Mouse (Mus musculus): ENCODE results near the gene Map2k6. TPM values are rescaled to one million over a fixed set of nuclear protein-coding genes. Genes with fewer than 3 reads are reported as not detected.

Map2k6 gene
- polyA plus RNA-seq, 1 experiment: 8.4 TPM

GRCm38 (mm10) chr11:110484426-110484825, 85.5 kb downstream of the Map2k6 start:
- DNase-seq (ENCODE audit: low spot score): no peak

DNA sequence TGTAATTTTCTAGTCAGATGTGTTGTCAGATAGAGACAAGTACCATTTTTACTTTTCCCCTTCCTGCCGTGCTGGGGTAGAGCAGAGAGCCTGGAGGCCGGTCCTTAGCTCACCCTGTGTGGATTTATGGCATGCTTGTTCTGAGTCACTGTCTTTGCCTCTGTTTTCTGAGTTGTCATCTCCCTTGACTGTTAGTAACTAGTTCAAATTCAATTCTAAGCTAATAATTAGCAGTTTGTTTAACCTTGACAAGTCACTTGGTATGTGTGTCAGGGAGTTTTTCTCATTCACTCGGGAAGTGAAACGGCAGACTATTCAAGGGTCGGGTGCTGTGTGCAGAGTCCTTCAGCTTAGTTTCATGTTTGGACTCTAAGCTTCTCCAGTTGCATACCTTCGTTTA, 86.2 kb downstream of the Map2k6 start:
- no peak for DNase-seq (ENCODE audit: low spot score)

- no peak for DNase-seq (ENCODE audit: low spot score)
Measured at GRCm38 (mm10) chr11:110487796-110488195, 88.9 kb downstream of the Map2k6 start.

- DNase-seq (ENCODE audit: low spot score): no peak
Measured at GRCm38 (mm10) chr11:110488301-110488700, 89.4 kb downstream of the Map2k6 start.

GRCm38 (mm10) chr11:110495323-110496060, 96.6 kb downstream of the Map2k6 start:
- no peak for DNase-seq (ENCODE audit: low spot score)

DNA sequence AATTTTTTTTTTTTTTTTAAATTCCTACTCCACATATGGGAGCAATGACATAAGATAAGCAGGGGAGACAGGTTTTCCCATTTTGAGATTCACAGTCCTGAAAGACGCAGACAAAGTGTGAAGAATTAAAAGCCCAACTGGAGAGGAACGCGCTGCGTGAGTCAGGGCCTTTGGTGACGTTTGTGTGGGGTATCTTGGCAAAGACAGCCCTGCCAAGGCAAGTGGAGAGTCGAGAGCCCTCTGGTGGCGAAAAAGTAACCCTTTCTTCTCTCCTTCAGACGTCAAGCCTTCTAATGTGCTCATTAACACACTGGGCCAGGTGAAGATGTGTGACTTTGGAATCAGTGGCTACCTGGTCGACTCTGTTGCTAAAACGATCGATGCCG, 97.1 kb downstream of the Map2k6 start:
- no peak for DNase-seq (ENCODE audit: low spot score)

- DNase-seq (ENCODE audit: low spot score): no peak
Measured at GRCm38 (mm10) chr11:110497743-110498142, 98.8 kb downstream of the Map2k6 start.

DNA sequence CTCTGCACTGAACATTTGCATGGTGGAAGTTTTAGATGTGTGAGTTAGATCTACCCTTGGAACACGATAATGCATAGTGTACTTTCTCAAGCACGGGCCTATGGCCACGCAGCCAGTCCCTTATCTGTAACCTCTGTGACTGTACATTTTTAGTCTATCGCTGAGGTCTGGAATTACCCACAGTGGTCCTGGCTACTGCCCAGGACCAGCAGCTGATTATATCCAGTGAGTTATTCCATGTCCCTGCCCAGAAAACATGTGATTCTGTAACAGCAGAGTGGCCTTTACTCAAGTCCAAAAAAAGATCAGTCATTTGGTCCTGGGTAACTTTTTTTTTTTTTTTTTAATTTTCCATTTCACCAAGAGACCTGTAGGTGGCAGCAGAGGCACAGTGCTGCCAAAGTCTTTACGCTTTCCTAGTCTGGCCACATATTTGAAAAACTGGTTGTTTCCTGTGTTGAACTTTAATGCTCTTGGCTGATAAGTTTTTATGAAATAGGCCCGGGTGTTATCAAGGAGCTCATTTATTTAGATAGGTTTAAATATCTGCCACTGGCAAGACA, 99.8 kb downstream of the Map2k6 start:
- DNase-seq (ENCODE audit: low spot score): no peak

GRCm38 (mm10) chr11:110502937-110503670, 104.2 kb downstream of the Map2k6 start:
- no peak for DNase-seq (ENCODE audit: low spot score)

DNA sequence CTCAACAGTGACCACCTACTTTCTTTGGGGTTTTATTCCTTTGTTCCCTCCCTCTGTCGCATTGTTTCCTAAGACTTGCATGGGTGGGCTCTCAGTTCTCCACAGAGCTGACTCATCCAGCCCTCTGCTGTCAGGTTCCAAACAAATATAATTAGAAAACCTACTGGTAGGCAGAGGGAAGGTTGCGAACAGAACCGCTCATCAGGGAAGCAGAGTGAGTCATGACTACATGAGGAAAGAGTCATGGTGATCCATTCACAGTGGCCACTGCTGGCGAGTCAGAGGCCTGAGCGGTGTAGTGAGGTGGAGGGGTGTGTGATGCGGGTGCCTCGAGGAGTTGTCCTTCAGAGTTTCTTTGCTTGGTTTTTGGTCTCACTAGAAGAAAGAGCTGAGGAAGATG, 112.5 kb downstream of the Map2k6 start:
- DNase-seq (ENCODE audit: low spot score): no peak

GRCm38 (mm10) chr11:110518648-110519047, 119.7 kb downstream of the Map2k6 start:
- no peak for DNase-seq (ENCODE audit: low spot score)

GRCm38 (mm10) chr11:110522906-110523305, 124.0 kb downstream of the Map2k6 start:
- DNase-seq (ENCODE audit: low spot score): no peak

DNA sequence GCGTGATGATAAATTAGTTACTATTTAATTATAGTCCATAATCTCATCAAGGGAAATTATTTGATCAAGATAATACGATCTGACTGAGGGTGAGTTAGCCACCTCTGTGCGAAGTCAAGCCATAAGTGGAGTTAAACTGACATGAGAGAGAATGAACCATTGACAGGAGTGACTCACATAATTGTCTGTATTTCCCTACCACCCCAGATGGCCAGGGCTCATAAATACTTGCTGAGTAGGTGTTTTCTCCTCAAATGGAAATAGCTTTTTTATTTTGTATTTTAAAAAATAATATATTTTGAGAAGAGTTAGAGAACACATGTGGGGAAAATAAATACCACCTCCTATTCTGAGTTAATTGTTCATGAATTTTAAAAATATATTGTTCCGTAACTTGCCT, 127.2 kb downstream of the Map2k6 start:
- DNase-seq (ENCODE audit: low spot score): no peak

DNA sequence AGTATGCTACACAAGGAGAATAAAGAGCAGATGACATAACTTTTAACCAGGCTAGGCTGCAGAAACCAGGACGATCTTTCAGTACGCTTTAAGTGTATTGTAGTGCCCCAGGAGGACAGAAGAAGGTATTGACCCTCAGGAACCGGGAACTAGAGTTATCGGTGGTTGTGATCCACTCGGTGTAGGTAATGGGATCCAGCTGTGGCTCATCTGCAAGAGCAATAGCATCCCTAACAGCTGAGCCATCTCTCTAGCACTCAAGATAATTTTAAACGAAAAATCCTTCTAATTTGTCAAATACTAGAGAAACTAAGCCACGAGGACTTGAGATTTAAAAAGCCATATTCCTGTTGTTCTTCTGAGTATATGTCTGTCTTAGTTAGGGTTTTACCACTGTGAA, 132.2 kb downstream of the Map2k6 start:
- no peak for DNase-seq (ENCODE audit: low spot score)

DNA sequence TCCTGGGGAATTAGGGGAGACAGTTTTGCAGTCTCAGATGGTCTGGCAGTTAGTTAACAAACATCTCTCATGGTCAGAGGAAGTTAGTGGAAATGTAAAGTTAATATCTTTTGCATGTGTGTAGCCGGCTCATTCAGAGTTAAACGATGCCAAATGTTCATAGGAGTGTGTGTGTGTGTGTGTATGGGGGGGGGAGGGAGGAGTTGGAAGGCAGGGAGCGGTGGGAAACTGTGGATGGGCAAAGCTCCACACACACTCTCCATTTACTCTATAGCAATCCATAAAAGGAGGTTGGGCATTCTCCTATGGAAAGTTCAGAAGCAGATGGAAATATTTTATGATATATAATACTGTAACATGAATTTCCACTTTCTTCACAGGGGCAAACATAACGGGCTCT, 135.9 kb downstream of the Map2k6 start:
- no peak for DNase-seq (ENCODE audit: low spot score)

DNA sequence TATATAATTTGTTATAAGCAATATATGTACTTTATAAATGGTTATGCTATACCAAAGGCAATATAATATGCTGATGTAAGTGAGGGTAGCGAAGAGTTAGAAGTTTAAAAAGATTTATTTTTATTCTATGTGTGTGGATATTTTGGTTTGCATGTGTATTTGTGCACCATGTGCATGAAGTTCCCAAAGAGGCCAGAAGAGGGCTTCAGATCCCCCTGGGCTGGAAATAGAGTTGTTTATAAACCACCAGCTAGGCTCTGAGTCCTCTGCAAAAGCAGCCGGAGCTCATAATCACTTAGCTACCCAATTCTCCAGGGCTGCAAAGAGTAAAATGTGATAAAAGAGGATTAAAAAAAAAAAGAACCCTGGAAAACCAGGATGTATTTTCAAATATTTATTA, 137.6 kb downstream of the Map2k6 start:
- DNase-seq (ENCODE audit: low spot score): no peak

- peak; percentile 22 for DNase-seq (ENCODE audit: low spot score)
Measured at GRCm38 (mm10) chr11:110537602-110538001, 138.7 kb downstream of the Map2k6 start.

GRCm38 (mm10) chr11:110538206-110538605, 139.3 kb downstream of the Map2k6 start:
- DNase-seq (ENCODE audit: low spot score): no peak

DNA sequence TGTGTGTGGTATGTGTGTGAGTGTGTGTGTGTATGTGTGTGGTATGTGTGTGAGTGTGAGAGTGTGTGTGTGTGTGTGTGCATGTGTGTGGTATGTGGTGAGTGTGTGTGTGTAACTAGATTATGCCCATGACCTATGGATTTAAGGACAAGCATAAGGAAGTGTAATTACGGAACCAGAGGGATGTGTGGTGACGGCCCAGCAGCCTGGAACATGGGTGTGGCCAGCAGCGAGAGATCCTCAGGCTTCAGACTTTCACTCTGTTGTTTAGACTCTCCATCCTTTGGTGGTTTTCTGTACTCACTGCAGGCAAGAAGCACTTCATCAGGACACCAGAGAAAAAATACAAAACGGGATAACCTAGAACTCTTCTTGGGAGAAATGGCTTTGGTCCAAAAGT, 143.0 kb downstream of the Map2k6 start:
- no peak for DNase-seq (ENCODE audit: low spot score)

GRCm38 (mm10) chr11:110544419-110545210, 145.7 kb downstream of the Map2k6 start:
- DNase-seq (ENCODE audit: low spot score): no peak

DNA sequence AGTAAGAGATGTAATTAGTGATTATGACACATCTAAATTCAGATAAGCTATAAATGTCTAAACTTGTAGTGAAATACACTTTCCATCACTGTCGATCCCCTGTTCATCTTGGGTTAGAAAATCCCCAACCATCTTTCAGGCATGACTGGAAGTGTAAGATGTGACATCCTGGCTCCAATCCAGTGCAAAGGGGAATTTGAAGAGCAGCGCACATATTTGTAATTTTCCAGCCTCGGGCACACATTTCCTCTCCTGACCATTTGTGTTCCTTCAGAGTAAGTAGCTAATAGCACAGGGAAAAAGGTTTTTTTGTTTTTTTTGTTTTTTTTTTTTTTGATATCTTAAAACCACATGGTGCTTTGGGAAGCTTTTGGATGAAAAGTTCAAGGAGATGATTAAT, 146.5 kb downstream of the Map2k6 start:
- no peak for DNase-seq (ENCODE audit: low spot score)

DNA sequence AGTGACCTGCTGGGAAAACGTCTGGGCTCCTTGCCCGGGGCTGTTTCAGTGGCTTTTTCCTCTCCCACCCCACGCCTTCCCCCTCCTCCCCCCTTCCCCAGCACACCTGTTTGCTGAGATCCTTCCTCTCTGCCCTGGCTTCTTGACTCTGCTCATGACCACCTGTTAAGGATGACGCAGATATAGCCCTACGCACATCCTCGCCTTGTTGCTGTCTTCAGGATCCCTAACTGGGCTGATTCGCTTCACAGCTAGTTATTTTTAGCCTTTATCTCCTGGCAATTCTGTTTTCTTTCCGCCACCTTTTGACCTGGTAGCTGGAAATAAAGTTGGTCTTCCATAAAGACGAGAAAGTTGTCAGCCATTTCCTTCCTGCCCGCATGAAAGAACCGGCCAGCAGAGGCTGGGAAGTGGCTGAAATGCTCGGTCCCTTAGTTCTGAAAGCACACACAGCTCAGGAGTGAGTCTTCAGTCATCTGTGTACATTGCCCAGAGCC, 152.6 kb downstream of the Map2k6 start:
- no peak for DNase-seq (ENCODE audit: low spot score)

All from urinary bladder, adult 2 months (tissue).